Mouse (Mus musculus) heart, embryonic 11.5 days (tissue): ENCODE data around the gene Npm1. TPM values are rescaled to one million over a fixed set of nuclear protein-coding genes. Genes with fewer than 3 reads are reported as not detected.
A peak's percentile ranks its signal among the peaks of the same experiment; 100 is the strongest.

Experiments used
- ATAC-seq: fragments of 200-750 bp; cut with Nextera tagmentation; replicated peaks from 2 replicates; pipeline ENCODE4 v1.8.0; 2017; ENCODE audit warnings: moderate library complexity; ENCODE audit not compliant: insufficient number of reproducible peaks, low FRiP score, low TSS enrichment
- H3K27ac ChIP-seq: fragments of 300-500 bp; sonication (generic); 2 replicates; pipeline ENCODE4 v1.5.1; 2014; ENCODE audit warnings: mild to moderate bottlenecking, low read depth, low read length
- H3K27me3 ChIP-seq: fragments of 300-500 bp; sonication (generic); 2 replicates; pipeline ENCODE4 v1.6.1; 2014; ENCODE audit warnings: mild to moderate bottlenecking, low read length, mixed read lengths; ENCODE audit not compliant: control insufficient read depth, insufficient read depth
- H3K36me3 ChIP-seq: fragments of 300-500 bp; sonication (generic); 2 replicates; pipeline ENCODE4 v1.6.1; 2014; ENCODE audit warnings: mild to moderate bottlenecking, low read length, moderate library complexity, mixed read lengths; ENCODE audit not compliant: control insufficient read depth, insufficient read depth
- H3K4me1 ChIP-seq: fragments of 300-500 bp; sonication (generic); 2 replicates; pipeline ENCODE4 v1.6.1; 2014; ENCODE audit warnings: low read length; ENCODE audit not compliant: control insufficient read depth, insufficient read depth
- H3K4me2 ChIP-seq: fragments of 300-500 bp; sonication (generic); 2 replicates; pipeline ENCODE4 v1.6.1; 2014; ENCODE audit warnings: mild to moderate bottlenecking, moderate library complexity
- H3K4me3 ChIP-seq: fragments of 300-500 bp; sonication (generic); 2 replicates; pipeline ENCODE4 v1.5.1; 2014; ENCODE audit warnings: low read depth, low read length
- H3K9ac ChIP-seq: fragments of 300-500 bp; sonication (generic); 2 replicates; pipeline ENCODE4 v1.6.1; 2014; ENCODE audit warnings: mild to moderate bottlenecking, low read depth, low read length, moderate library complexity
- H3K9me3 ChIP-seq: fragments of 300-500 bp; sonication (generic); replicated peaks from 2 replicates; pipeline ENCODE4 v1.6.1; 2016; ENCODE audit warnings: low read length; ENCODE audit not compliant: control insufficient read depth
- WGBS: fragments of 180-500 bp; shearing (Covaris S2); extraction: QIAGEN DNeasy Blood & Tissue Kit; methylation state at CpG from one replicate; pipeline ENCODE4 v1.1.7; 2014; ENCODE audit not compliant: insufficient replicate concordance; 5-methylcytosine and 5-hydroxymethylcytosine counted together
- polyA plus RNA-seq: library from polyadenylated mRNA; unstranded; fragments of >200 nt; fragmentation: Nextera tagmentation; extraction: Ambion mirVana; gene quantifications from 2 replicates; pipeline ENCODE4 v1.2.1, GENCODE M21; 2014

Npm1 gene
- polyA plus RNA-seq, 1 experiment from 2014 or later: 689 TPM

GRCm38 (mm10) chr11:33151128-33151779, 11.8 kb downstream of the Npm1 start:
- Histone ChIP-seq H3K27ac (no peak overlapping the region), H3K36me3 (peaks cover 15% of the 10 kb centered on the region), H3K9ac (no peak overlapping the region), H3K4me3 (no peak overlapping the region), H3K9me3 (no peaks in the 10 kb centered on the region), H3K27me3 (peaks cover 15% of the 10 kb centered on the region; the same call in 1 of the 2 replicates), H3K4me1 (peaks cover 10% of the 10 kb centered on the region), H3K4me2 (no peak overlapping the region)
- WGBS: 68% methylated on average over 3 of the region's 3 CpGs
- ATAC-seq: no peak

- H3K36me3 ChIP-seq: peaks cover 12% of the 10 kb centered on the region
- no peak overlapping the region for H3K27ac ChIP-seq
- H3K4me1 ChIP-seq: peaks cover 17% of the 10 kb centered on the region
- H3K4me3 ChIP-seq: no peak overlapping the region
- no peak for ATAC-seq
- no peak overlapping the region for H3K4me2 ChIP-seq
- no peak overlapping the region for H3K9ac ChIP-seq
- H3K9me3 ChIP-seq: no peaks in the 10 kb centered on the region
- H3K27me3 ChIP-seq: peaks cover 20% of the 10 kb centered on the region
These were observed 12.6 kb downstream of the Npm1 start for GRCm38 (mm10) chr11:33150364-33150763.

- peaks cover 17% of the 10 kb centered on the region for H3K4me1 ChIP-seq
- H3K4me3 ChIP-seq: no peak overlapping the region
- H3K9ac ChIP-seq: no peak overlapping the region
- no peaks in the 10 kb centered on the region for H3K9me3 ChIP-seq
- H3K4me2 ChIP-seq: no peak overlapping the region
- H3K36me3 ChIP-seq: peaks cover 9% of the 10 kb centered on the region
- H3K27ac ChIP-seq: no peak overlapping the region
- peaks cover 29% of the 10 kb centered on the region for H3K27me3 ChIP-seq
- ATAC-seq: no peak
These were observed 13.6 kb downstream of the Npm1 start for GRCm38 (mm10) chr11:33149453-33149852.

DNA sequence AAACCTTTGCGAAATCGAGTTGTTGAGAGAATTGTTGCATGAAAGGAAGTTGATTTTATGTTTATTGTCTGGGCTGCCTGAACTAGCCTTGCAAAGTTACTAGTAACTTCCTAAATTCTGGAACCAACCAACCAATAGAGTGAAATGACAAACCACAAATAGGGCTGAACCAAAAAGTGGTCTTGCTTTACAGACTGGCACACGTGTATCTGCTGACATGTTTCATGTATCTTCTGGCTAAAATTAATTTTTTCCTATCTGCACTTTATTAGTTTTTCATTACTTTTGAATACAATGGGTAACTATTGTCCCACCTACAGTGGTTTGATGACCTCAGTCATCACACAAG, 13.9 kb downstream of the Npm1 start:
- Histone ChIP-seq H3K36me3 (peaks cover 9% of the 10 kb centered on the region), H3K27me3 (peaks cover 29% of the 10 kb centered on the region), H3K9ac (no peak overlapping the region), H3K4me1 (peaks cover 17% of the 10 kb centered on the region), H3K4me2 (no peak overlapping the region), H3K4me3 (no peak overlapping the region), H3K27ac (no peak overlapping the region), H3K9me3 (no peaks in the 10 kb centered on the region)
- 29% methylated on average over 3 of the region's 3 CpGs for WGBS
- ATAC-seq: no peak

DNA sequence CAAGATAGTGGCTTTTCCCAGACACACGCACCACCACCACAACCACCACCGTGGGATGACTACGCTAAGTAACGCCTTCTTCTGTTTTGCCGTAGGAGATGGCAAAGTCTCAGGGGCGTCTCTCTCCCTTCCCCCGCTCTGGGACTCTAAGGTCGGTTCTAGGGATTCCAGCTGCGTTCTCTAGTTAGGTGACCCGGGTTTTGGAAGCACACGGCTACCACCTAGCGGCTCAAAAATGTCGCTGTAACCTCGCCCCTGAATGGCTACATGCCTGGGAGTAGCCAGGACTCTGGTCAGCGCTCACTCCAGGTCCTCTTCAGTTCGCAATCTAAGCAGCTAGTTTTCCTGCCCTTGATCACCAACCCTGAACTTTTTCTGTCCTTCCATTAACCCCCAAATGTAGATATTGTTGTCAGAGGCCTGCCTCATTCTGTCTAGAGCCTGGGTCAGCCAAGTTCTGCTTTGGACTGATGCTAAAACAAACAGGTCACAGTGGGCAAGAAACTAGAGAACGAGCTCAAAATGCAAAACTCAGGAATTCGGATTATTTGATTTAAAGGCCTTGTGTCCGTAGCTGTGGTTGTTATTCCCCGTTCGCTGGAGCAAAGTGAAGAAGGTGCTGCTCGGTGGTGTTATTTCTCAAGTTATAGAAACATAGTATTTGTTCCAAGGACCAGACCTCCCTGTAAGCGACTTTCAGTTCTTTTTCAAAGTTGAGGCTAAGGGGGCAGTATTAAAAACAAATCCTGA, 14.5 kb downstream of the Npm1 start:
- Histone ChIP-seq H3K27ac (0 out of 2 replicates have a peak overlapping the region, but pooled peaks have one; percentile 2), H3K36me3 (peaks cover 9% of the 10 kb centered on the region), H3K27me3 (peaks cover 29% of the 10 kb centered on the region), H3K4me2 (peak overlapping the region; percentile 98), H3K4me3 (peak overlapping the region; percentile 66), H3K9me3 (no peaks in the 10 kb centered on the region), H3K9ac (no peak overlapping the region), H3K4me1 (peaks cover 17% of the 10 kb centered on the region)
- peak; percentile 64; the same call in 1 of the 2 replicates for ATAC-seq
- WGBS: 7% methylated on average over 23 of the region's 23 CpGs

GRCm38 (mm10) chr11:33147572-33148337, 15.3 kb downstream of the Npm1 start:
- Histone ChIP-seq H3K9me3 (no peaks in the 10 kb centered on the region), H3K27ac (0 out of 2 replicates have a peak overlapping the region, but pooled peaks have one; percentile 22), H3K36me3 (peaks cover 7% of the 10 kb centered on the region; the same call in 1 of the 2 replicates), H3K27me3 (peaks cover 29% of the 10 kb centered on the region), H3K4me3 (peak overlapping the region; percentile 66), H3K9ac (peak overlapping the region; percentile 60), H3K4me1 (peaks cover 23% of the 10 kb centered on the region), H3K4me2 (peak overlapping the region; percentile 98)
- ATAC-seq: peak; percentile 53
- 2% methylated on average over 35 of the region's 85 CpGs for WGBS

GRCm38 (mm10) chr11:33147171-33147571, 15.8 kb downstream of the Npm1 start, which contains the start of gene Fgf18:
Gene Fgf18, minus strand, starts transcription at chr11:33147400.
- peak within 1 kb of the TSS; percentile 66 for H3K4me3 ChIP-seq
- peaks cover 7% of the 10 kb centered on the region; the same call in 1 of the 2 replicates for H3K36me3 ChIP-seq
- H3K4me2 ChIP-seq: peak within 1 kb of the TSS; percentile 98
- H3K9ac ChIP-seq: peak within 1 kb of the TSS; percentile 60
- no peaks in the 10 kb centered on the region for H3K9me3 ChIP-seq
- 0 out of 2 replicates have a peak within 1 kb of the TSS, but pooled peaks have one; percentile 22 for H3K27ac ChIP-seq
- peaks cover 29% of the 10 kb centered on the region for H3K27me3 ChIP-seq
- peaks cover 29% of the 10 kb centered on the region for H3K4me1 ChIP-seq
- whole genome bisulfite sequencing: under 1% methylated on average over 31 of the region's 53 CpGs
- no peak for ATAC-seq

- peaks cover 29% of the 10 kb centered on the region for H3K4me1 ChIP-seq
- peak overlapping the region; percentile 16; the same call in 1 of the 2 replicates for H3K9ac ChIP-seq
- H3K27me3 ChIP-seq: peaks cover 29% of the 10 kb centered on the region
- H3K27ac ChIP-seq: no peak overlapping the region
- H3K4me2 ChIP-seq: peak overlapping the region; percentile 98
- H3K4me3 ChIP-seq: peak overlapping the region; percentile 66
- H3K9me3 ChIP-seq: no peaks in the 10 kb centered on the region
- no peak for ATAC-seq
- H3K36me3 ChIP-seq: peaks cover 5% of the 10 kb centered on the region; the same call in 1 of the 2 replicates
- WGBS: 3% methylated on average over 30 of the region's 30 CpGs
These were observed 16.3 kb downstream of the Npm1 start for GRCm38 (mm10) chr11:33146651-33147131.
